Mouse (Mus musculus): Measurements from ENCODE around the gene Leprot. TPM values are rescaled to one million over a fixed set of nuclear protein-coding genes. Genes with fewer than 3 reads are reported as not detected.

The Leprot gene
- polyA plus RNA-seq, 1 experiment from 2014 or later: 98.6 TPM

- Histone ChIP-seq H3K36me3 (ENCODE audit: insufficient read depth, low read length) (no peaks in the 10 kb centered on the region), H3K4me2 (replicated peaks; ENCODE audit: low read depth, low read length) (no peak overlapping the region), H3K27ac (ENCODE audit: low read length) (no peak overlapping the region), H3K4me3 (ENCODE audit: low read length) (no peak overlapping the region), H3K9ac (replicated peaks; ENCODE audit: low read length) (no peak overlapping the region), H3K4me1 (ENCODE audit: insufficient read depth, low read length) (no peaks in the 10 kb centered on the region), H3K9me3 (ENCODE audit: low read length) (no peaks in the 10 kb centered on the region), H3K27me3 (ENCODE audit: insufficient read depth, low read length) (no peaks in the 10 kb centered on the region)
- no peak for ATAC-seq (ENCODE audit: low FRiP score, low TSS enrichment)
- 46% methylated on average over 5 of the region's 5 CpGs for WGBS
Measured at GRCm38 (mm10) chr4:101640631-101641030, 6.9 kb upstream of the Leprot start.

- Histone ChIP-seq H3K9ac (replicated peaks; ENCODE audit: low read length) (no peak overlapping the region), H3K9me3 (ENCODE audit: low read length) (no peaks in the 10 kb centered on the region), H3K36me3 (ENCODE audit: insufficient read depth, low read length) (no peaks in the 10 kb centered on the region), H3K4me1 (ENCODE audit: insufficient read depth, low read length) (peaks cover 4% of the 10 kb centered on the region), H3K27ac (ENCODE audit: low read length) (no peak overlapping the region), H3K27me3 (ENCODE audit: insufficient read depth, low read length) (no peaks in the 10 kb centered on the region), H3K4me3 (ENCODE audit: low read length) (no peak overlapping the region), H3K4me2 (replicated peaks; ENCODE audit: low read depth, low read length) (no peak overlapping the region)
- WGBS: 81% methylated on average over 6 of the region's 6 CpGs
- ATAC-seq (ENCODE audit: low FRiP score, low TSS enrichment): no peak
Measured at GRCm38 (mm10) chr4:101642708-101643107, 4.8 kb upstream of the Leprot start.

GRCm38 (mm10) chr4:101643216-101643615 lies 4.3 kb upstream of the Leprot start:
- Histone ChIP-seq H3K9ac (replicated peaks; ENCODE audit: low read length) (no peak overlapping the region), H3K4me2 (replicated peaks; ENCODE audit: low read depth, low read length) (no peak overlapping the region), H3K36me3 (ENCODE audit: insufficient read depth, low read length) (no peaks in the 10 kb centered on the region), H3K4me3 (ENCODE audit: low read length) (no peak overlapping the region), H3K4me1 (ENCODE audit: insufficient read depth, low read length) (peaks cover 5% of the 10 kb centered on the region), H3K9me3 (ENCODE audit: low read length) (no peaks in the 10 kb centered on the region), H3K27me3 (ENCODE audit: insufficient read depth, low read length) (no peaks in the 10 kb centered on the region), H3K27ac (ENCODE audit: low read length) (no peak overlapping the region)
- WGBS: 74% methylated on average over 4 of the region's 4 CpGs
- ATAC-seq (ENCODE audit: low FRiP score, low TSS enrichment): no peak

DNA sequence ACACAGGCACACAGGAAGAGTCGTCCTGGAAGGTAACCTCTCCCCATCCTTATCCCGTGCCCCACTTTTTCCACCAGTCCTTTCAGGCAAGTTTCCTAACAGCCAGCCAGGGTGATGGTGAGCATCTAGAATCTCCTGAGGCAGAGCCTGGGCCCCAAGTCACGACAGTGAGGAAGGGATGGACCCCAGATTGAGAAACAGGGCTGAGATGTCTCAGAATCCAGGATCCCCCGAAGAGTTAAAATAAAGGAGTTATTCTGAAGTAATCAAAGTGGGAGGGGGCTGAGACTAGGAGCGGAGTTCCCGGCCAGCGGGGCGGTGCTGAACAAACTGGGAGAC lies 692 bp upstream of the Leprot start:
- no peaks in the 10 kb centered on the region for H3K9me3 ChIP-seq (ENCODE audit: low read length)
- H3K4me2 ChIP-seq (replicated peaks; ENCODE audit: low read depth, low read length): peak overlapping the region; percentile 76
- no peaks in the 10 kb centered on the region for H3K36me3 ChIP-seq (ENCODE audit: insufficient read depth, low read length)
- ATAC-seq (ENCODE audit: low FRiP score, low TSS enrichment): no peak; the same call in 1 of the 2 replicates
- peaks cover 20% of the 10 kb centered on the region for H3K4me1 ChIP-seq (ENCODE audit: insufficient read depth, low read length)
- 0% methylated on average over 8 of the region's 8 CpGs for WGBS
- H3K27me3 ChIP-seq (ENCODE audit: insufficient read depth, low read length): no peaks in the 10 kb centered on the region
- H3K27ac ChIP-seq (ENCODE audit: low read length): peak overlapping the region; percentile 69
- peak overlapping the region; percentile 73 for H3K9ac ChIP-seq (replicated peaks; ENCODE audit: low read length)
- H3K4me3 ChIP-seq (ENCODE audit: low read length): peak overlapping the region; percentile 92

DNA sequence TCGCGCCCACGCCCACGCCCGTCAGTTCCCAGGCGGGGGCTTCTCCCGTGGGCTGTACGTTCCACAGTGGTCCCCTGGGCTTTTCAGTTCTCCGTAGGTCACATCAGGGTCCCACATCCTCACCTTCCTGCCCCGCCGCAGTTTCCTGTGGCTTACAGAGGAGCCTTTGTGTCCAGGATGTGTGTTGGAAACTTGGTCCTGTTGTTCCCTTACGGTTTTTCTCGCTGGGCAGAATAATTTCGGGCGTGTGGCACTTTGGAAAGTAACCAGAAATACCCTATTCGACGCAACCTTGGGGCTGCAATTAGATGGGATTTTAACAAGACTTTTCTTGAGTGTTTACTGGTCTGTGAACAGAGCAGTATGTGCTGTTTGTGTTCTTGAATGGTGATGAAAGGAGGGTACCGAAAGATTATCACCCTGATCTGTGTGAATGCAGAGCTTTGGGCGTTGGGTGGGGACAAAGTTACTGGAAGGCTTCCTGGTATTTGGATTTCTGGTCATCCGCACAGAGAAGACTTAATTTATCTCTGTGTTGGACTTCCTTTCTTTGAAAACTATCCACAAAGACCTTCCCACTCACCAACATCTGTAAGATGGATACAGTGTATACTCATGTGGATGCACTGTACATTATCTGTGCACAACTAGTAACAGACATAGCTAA lies 591 bp downstream of the Leprot start:
- Histone ChIP-seq H3K4me2 (replicated peaks; ENCODE audit: low read depth, low read length) (peak overlapping the region; percentile 74), H3K9me3 (ENCODE audit: low read length) (no peaks in the 10 kb centered on the region), H3K27me3 (ENCODE audit: insufficient read depth, low read length) (no peaks in the 10 kb centered on the region), H3K4me3 (ENCODE audit: low read length) (peak overlapping the region; percentile 92), H3K36me3 (ENCODE audit: insufficient read depth, low read length) (no peaks in the 10 kb centered on the region), H3K4me1 (ENCODE audit: insufficient read depth, low read length) (peaks cover 20% of the 10 kb centered on the region), H3K9ac (replicated peaks; ENCODE audit: low read length) (peak overlapping the region; percentile 96), H3K27ac (ENCODE audit: low read length) (peak overlapping the region; percentile 96)
- ATAC-seq (ENCODE audit: low FRiP score, low TSS enrichment): no peak; the same call in 1 of the 2 replicates
- under 1% methylated on average over 20 of the region's 20 CpGs for WGBS

GRCm38 (mm10) chr4:101648745-101649144 lies 1.2 kb downstream of the Leprot start:
- no peak for ATAC-seq (ENCODE audit: low FRiP score, low TSS enrichment)
- Histone ChIP-seq H3K4me2 (replicated peaks; ENCODE audit: low read depth, low read length) (peak overlapping the region; percentile 74), H3K27ac (ENCODE audit: low read length) (peak overlapping the region; percentile 96), H3K9ac (replicated peaks; ENCODE audit: low read length) (peak overlapping the region; percentile 96), H3K27me3 (ENCODE audit: insufficient read depth, low read length) (no peaks in the 10 kb centered on the region), H3K36me3 (ENCODE audit: insufficient read depth, low read length) (no peaks in the 10 kb centered on the region), H3K9me3 (ENCODE audit: low read length) (no peaks in the 10 kb centered on the region), H3K4me3 (ENCODE audit: low read length) (peak overlapping the region; percentile 92), H3K4me1 (ENCODE audit: insufficient read depth, low read length) (peaks cover 23% of the 10 kb centered on the region)
- 46% methylated on average over 1 of the region's 1 CpGs for WGBS

- no peak overlapping the region for H3K4me3 ChIP-seq (ENCODE audit: low read length)
- H3K4me2 ChIP-seq (replicated peaks; ENCODE audit: low read depth, low read length): no peak overlapping the region
- no peaks in the 10 kb centered on the region for H3K36me3 ChIP-seq (ENCODE audit: insufficient read depth, low read length)
- H3K9me3 ChIP-seq (ENCODE audit: low read length): no peaks in the 10 kb centered on the region
- H3K9ac ChIP-seq (replicated peaks; ENCODE audit: low read length): no peak overlapping the region
- no peak for ATAC-seq (ENCODE audit: low FRiP score, low TSS enrichment)
- H3K27ac ChIP-seq (ENCODE audit: low read length): no peak overlapping the region
- H3K27me3 ChIP-seq (ENCODE audit: insufficient read depth, low read length): no peaks in the 10 kb centered on the region
- peaks cover 23% of the 10 kb centered on the region for H3K4me1 ChIP-seq (ENCODE audit: insufficient read depth, low read length)
- WGBS: 88% methylated on average over 2 of the region's 2 CpGs
Measured at GRCm38 (mm10) chr4:101650961-101651360, 3.4 kb downstream of the Leprot start.

DNA sequence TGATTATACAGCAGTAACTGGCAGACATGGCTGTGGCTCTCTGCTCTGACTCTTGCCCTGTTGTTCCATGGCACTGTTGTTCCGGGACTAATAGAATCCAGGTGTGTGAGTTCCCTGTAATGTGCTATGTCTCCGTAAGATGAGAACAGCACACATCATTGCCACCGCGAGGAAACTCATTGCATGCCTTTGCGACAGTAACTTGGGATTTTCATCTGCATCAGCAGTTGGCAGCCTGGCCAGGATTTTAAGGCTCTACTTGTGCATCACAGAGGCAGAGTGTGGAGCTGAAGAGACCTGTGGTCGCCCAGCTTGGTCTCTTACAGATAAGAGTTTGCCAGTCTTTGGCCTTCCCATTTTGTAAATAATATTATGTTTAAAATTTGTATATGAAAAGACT lies 6.7 kb downstream of the Leprot start:
- no peak for ATAC-seq (ENCODE audit: low FRiP score, low TSS enrichment)
- Histone ChIP-seq H3K9ac (replicated peaks; ENCODE audit: low read length) (no peak overlapping the region), H3K36me3 (ENCODE audit: insufficient read depth, low read length) (peaks cover 3% of the 10 kb centered on the region; the same call in 1 of the 2 replicates), H3K27ac (ENCODE audit: low read length) (no peak overlapping the region), H3K27me3 (ENCODE audit: insufficient read depth, low read length) (no peaks in the 10 kb centered on the region), H3K4me2 (replicated peaks; ENCODE audit: low read depth, low read length) (no peak overlapping the region), H3K9me3 (ENCODE audit: low read length) (no peaks in the 10 kb centered on the region), H3K4me1 (ENCODE audit: insufficient read depth, low read length) (peaks cover 8% of the 10 kb centered on the region), H3K4me3 (ENCODE audit: low read length) (no peak overlapping the region)
- WGBS: 81% methylated on average over 6 of the region's 6 CpGs

GRCm38 (mm10) chr4:101654788-101655414 lies 7.4 kb downstream of the Leprot start:
- Histone ChIP-seq H3K36me3 (ENCODE audit: insufficient read depth, low read length) (peaks cover 9% of the 10 kb centered on the region), H3K9ac (replicated peaks; ENCODE audit: low read length) (no peak overlapping the region), H3K9me3 (ENCODE audit: low read length) (no peaks in the 10 kb centered on the region), H3K4me1 (ENCODE audit: insufficient read depth, low read length) (0 out of 2 replicates have a peak, but pooled peaks cover 3% of the 10 kb centered on the region), H3K4me3 (ENCODE audit: low read length) (no peak overlapping the region), H3K27me3 (ENCODE audit: insufficient read depth, low read length) (no peaks in the 10 kb centered on the region), H3K4me2 (replicated peaks; ENCODE audit: low read depth, low read length) (no peak overlapping the region), H3K27ac (ENCODE audit: low read length) (no peak overlapping the region)
- WGBS: 76% methylated on average over 4 of the region's 4 CpGs
- no peak for ATAC-seq (ENCODE audit: low FRiP score, low TSS enrichment)

DNA sequence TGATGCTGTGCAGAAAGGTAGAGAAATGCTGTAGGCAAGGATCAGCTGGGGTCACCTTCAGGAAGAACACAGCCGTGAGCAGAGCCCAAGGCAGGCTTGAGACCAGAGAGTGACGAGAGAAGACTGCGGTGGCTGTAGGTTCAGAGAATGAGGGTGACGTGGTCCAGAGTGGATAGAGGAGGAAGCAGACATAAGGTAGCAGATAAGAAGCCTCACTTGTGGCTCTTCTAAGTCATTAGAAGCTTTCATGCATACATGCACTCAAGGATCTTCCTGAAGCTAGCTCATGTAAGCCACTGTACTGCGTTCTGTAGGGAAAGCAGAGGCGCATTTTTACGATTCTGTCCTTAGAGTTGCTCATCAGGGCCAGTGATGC lies 7.9 kb downstream of the Leprot start:
- WGBS: 87% methylated on average over 7 of the region's 7 CpGs
- Histone ChIP-seq H3K4me1 (ENCODE audit: insufficient read depth, low read length) (0 out of 2 replicates have a peak, but pooled peaks cover 3% of the 10 kb centered on the region), H3K4me3 (ENCODE audit: low read length) (no peak overlapping the region), H3K27ac (ENCODE audit: low read length) (no peak overlapping the region), H3K4me2 (replicated peaks; ENCODE audit: low read depth, low read length) (no peak overlapping the region), H3K9me3 (ENCODE audit: low read length) (no peaks in the 10 kb centered on the region), H3K9ac (replicated peaks; ENCODE audit: low read length) (no peak overlapping the region), H3K36me3 (ENCODE audit: insufficient read depth, low read length) (peaks cover 9% of the 10 kb centered on the region), H3K27me3 (ENCODE audit: insufficient read depth, low read length) (no peaks in the 10 kb centered on the region)
- no peak for ATAC-seq (ENCODE audit: low FRiP score, low TSS enrichment)

Measured in kidney, embryonic 16.5 days (tissue).